Mouse (Mus musculus): ENCODE data around the gene Rnf168. TPM values are rescaled to one million over a fixed set of nuclear protein-coding genes. Genes with fewer than 3 reads are reported as not detected.
"Not testable (repeated sequence)": the region's sequence is repeated elsewhere in the genome, so short reads cannot be mapped to it uniquely, and the experiment has no call there.

Rnf168 gene
- 25.0 and 26.2 TPM in 2 replicates for polyA plus RNA-seq (2014; fragmentation: Nextera tagmentation; extraction: Ambion mirVana)

- ATAC-seq (replicated peaks; ENCODE audit: low FRiP score, low TSS enrichment, low read depth) = peak; percentile 92
- peak within 1 kb of the TSS; percentile 98 for H3K27ac ChIP-seq (ENCODE audit: low read depth)
- peak within 1 kb of the TSS; percentile 62 for H3K4me2 ChIP-seq (ENCODE audit: low read length)
- H3K36me3 ChIP-seq (ENCODE audit: control insufficient read depth, insufficient read depth, low read length) = peaks cover 11% of the 10 kb centered on the region; the same call in 1 of the 2 replicates
- under 1% methylated on average over 75 of the region's 75 CpGs for WGBS
- no peaks in the 10 kb centered on the region for H3K27me3 ChIP-seq (replicated peaks; ENCODE audit: control insufficient read depth, insufficient read depth, low read length)
- H3K9me3 ChIP-seq (ENCODE audit: control insufficient read depth, low read length) = peaks cover 7% of the 10 kb centered on the region; the same call in 1 of the 2 replicates
- H3K4me1 ChIP-seq (replicated peaks; ENCODE audit: control insufficient read depth, insufficient read depth, low read length) = peaks cover 7% of the 10 kb centered on the region
- H3K4me3 ChIP-seq (ENCODE audit: low read depth, low read length) = peak within 1 kb of the TSS; percentile 77
- H3K9ac ChIP-seq (ENCODE audit: low read length) = peak within 1 kb of the TSS; percentile 96
- peak; percentile 94 for DNase-seq (ENCODE audit: low spot score)
These were observed at the start of gene Rnf168 for GRCm38 (mm10) chr16:32277308-32278256. Gene Rnf168 (plus strand): TSS chr16:32277459.

- not testable (repeated sequence) for H3K27ac ChIP-seq (ENCODE audit: low read depth); DNase-seq (ENCODE audit: low spot score); H3K9ac ChIP-seq (ENCODE audit: low read length); ATAC-seq (replicated peaks; ENCODE audit: low FRiP score, low TSS enrichment, low read depth); H3K4me1 ChIP-seq (replicated peaks; ENCODE audit: control insufficient read depth, insufficient read depth, low read length); H3K4me2 ChIP-seq (ENCODE audit: low read length); H3K27me3 ChIP-seq (replicated peaks; ENCODE audit: control insufficient read depth, insufficient read depth, low read length); H3K9me3 ChIP-seq (ENCODE audit: control insufficient read depth, low read length); H3K4me3 ChIP-seq (ENCODE audit: low read depth, low read length)
- WGBS = 87% methylated on average over 3 of the region's 3 CpGs
- peaks cover 40% of the 10 kb centered on the region for H3K36me3 ChIP-seq (ENCODE audit: control insufficient read depth, insufficient read depth, low read length)
These were observed 45.2 kb upstream of the Rnf168 start for GRCm38 (mm10) chr16:32232050-32232449.

GRCm38 (mm10) chr16:32237930-32238680 is 39.2 kb upstream of the Rnf168 start:
- Histone ChIP-seq H3K27ac (ENCODE audit: low read depth) (no peak overlapping the region), H3K27me3 (replicated peaks; ENCODE audit: control insufficient read depth, insufficient read depth, low read length) (no peaks in the 10 kb centered on the region), H3K4me3 (ENCODE audit: low read depth, low read length) (no peak overlapping the region), H3K4me2 (ENCODE audit: low read length) (no peak overlapping the region), H3K9me3 (ENCODE audit: control insufficient read depth, low read length) (no peaks in the 10 kb centered on the region), H3K4me1 (replicated peaks; ENCODE audit: control insufficient read depth, insufficient read depth, low read length) (no peaks in the 10 kb centered on the region), H3K9ac (ENCODE audit: low read length) (no peak overlapping the region), H3K36me3 (ENCODE audit: control insufficient read depth, insufficient read depth, low read length) (peaks cover 35% of the 10 kb centered on the region)
- 91% methylated on average over 19 of the region's 19 CpGs for WGBS
- ATAC-seq (replicated peaks; ENCODE audit: low FRiP score, low TSS enrichment, low read depth) (no peak), DNase-seq (ENCODE audit: low spot score) (no peak)

- 91% methylated on average over 2 of the region's 2 CpGs for WGBS
- peaks cover 21% of the 10 kb centered on the region for H3K36me3 ChIP-seq (ENCODE audit: control insufficient read depth, insufficient read depth, low read length)
- peaks cover under 1% of the 10 kb centered on the region; the same call in 1 of the 2 replicates for H3K4me1 ChIP-seq (replicated peaks; ENCODE audit: control insufficient read depth, insufficient read depth, low read length)
- no peak for ATAC-seq (replicated peaks; ENCODE audit: low FRiP score, low TSS enrichment, low read depth)
- no peaks in the 10 kb centered on the region for H3K9me3 ChIP-seq (ENCODE audit: control insufficient read depth, low read length)
- H3K4me3 ChIP-seq (ENCODE audit: low read depth, low read length) = no peak overlapping the region
- no peak for DNase-seq (ENCODE audit: low spot score)
- no peak overlapping the region for H3K27ac ChIP-seq (ENCODE audit: low read depth)
- H3K4me2 ChIP-seq (ENCODE audit: low read length) = no peak overlapping the region
- H3K27me3 ChIP-seq (replicated peaks; ENCODE audit: control insufficient read depth, insufficient read depth, low read length) = no peaks in the 10 kb centered on the region
- no peak overlapping the region for H3K9ac ChIP-seq (ENCODE audit: low read length)
These were observed 37.6 kb upstream of the Rnf168 start for GRCm38 (mm10) chr16:32239428-32240312.

- DNase-seq (ENCODE audit: low spot score) (no peak), ATAC-seq (replicated peaks; ENCODE audit: low FRiP score, low TSS enrichment, low read depth) (no peak)
- H3K36me3 ChIP-seq (ENCODE audit: control insufficient read depth, insufficient read depth, low read length) = no peaks in the 10 kb centered on the region
- H3K9me3 ChIP-seq (ENCODE audit: control insufficient read depth, low read length) = no peaks in the 10 kb centered on the region
- no peak overlapping the region for H3K27ac ChIP-seq (ENCODE audit: low read depth)
- no peak overlapping the region for H3K4me3 ChIP-seq (ENCODE audit: low read depth, low read length)
- no peak overlapping the region for H3K9ac ChIP-seq (ENCODE audit: low read length)
- no peaks in the 10 kb centered on the region for H3K27me3 ChIP-seq (replicated peaks; ENCODE audit: control insufficient read depth, insufficient read depth, low read length)
- H3K4me1 ChIP-seq (replicated peaks; ENCODE audit: control insufficient read depth, insufficient read depth, low read length) = peaks cover 16% of the 10 kb centered on the region
- no peak overlapping the region for H3K4me2 ChIP-seq (ENCODE audit: low read length)
- 91% methylated on average over 3 of the region's 3 CpGs for WGBS
These were observed 33.4 kb upstream of the Rnf168 start for GRCm38 (mm10) chr16:32243901-32244300.

- WGBS = under 1% methylated on average over 38 of the region's 41 CpGs
- Histone ChIP-seq H3K4me1 (replicated peaks; ENCODE audit: control insufficient read depth, insufficient read depth, low read length) (peaks cover 16% of the 10 kb centered on the region), H3K9ac (ENCODE audit: low read length) (peak overlapping the region; percentile 82), H3K27me3 (replicated peaks; ENCODE audit: control insufficient read depth, insufficient read depth, low read length) (no peaks in the 10 kb centered on the region), H3K36me3 (ENCODE audit: control insufficient read depth, insufficient read depth, low read length) (no peaks in the 10 kb centered on the region), H3K4me2 (ENCODE audit: low read length) (peak overlapping the region; percentile 72), H3K27ac (ENCODE audit: low read depth) (peak overlapping the region; percentile 84), H3K4me3 (ENCODE audit: low read depth, low read length) (peak overlapping the region; percentile 96), H3K9me3 (ENCODE audit: control insufficient read depth, low read length) (no peaks in the 10 kb centered on the region)
- ATAC-seq (replicated peaks; ENCODE audit: low FRiP score, low TSS enrichment, low read depth) = peak; percentile 67
- peak; percentile 84 for DNase-seq (ENCODE audit: low spot score)
These were observed 30.9 kb upstream of the Rnf168 start for GRCm38 (mm10) chr16:32246351-32246791.

- Histone ChIP-seq H3K27me3 (replicated peaks; ENCODE audit: control insufficient read depth, insufficient read depth, low read length) (no peaks in the 10 kb centered on the region), H3K27ac (ENCODE audit: low read depth) (peak within 1 kb of the TSS; percentile 84), H3K36me3 (ENCODE audit: control insufficient read depth, insufficient read depth, low read length) (peaks cover 3% of the 10 kb centered on the region; the same call in 1 of the 2 replicates), H3K9ac (ENCODE audit: low read length) (peak within 1 kb of the TSS; percentile 82), H3K4me2 (ENCODE audit: low read length) (peak within 1 kb of the TSS; percentile 72), H3K4me3 (ENCODE audit: low read depth, low read length) (peak within 1 kb of the TSS; percentile 96), H3K4me1 (replicated peaks; ENCODE audit: control insufficient read depth, insufficient read depth, low read length) (peaks cover 16% of the 10 kb centered on the region), H3K9me3 (ENCODE audit: control insufficient read depth, low read length) (no peaks in the 10 kb centered on the region)
- DNase-seq (ENCODE audit: low spot score) = peak; percentile 95
- WGBS = under 1% methylated on average over 46 of the region's 48 CpGs
- ATAC-seq (replicated peaks; ENCODE audit: low FRiP score, low TSS enrichment, low read depth) = peak; percentile 98
These were observed 30.3 kb upstream of the Rnf168 start, which contains the start of the genes Fbxo45 and Wdr53 for GRCm38 (mm10) chr16:32246952-32247370. Gene Fbxo45 (minus strand): TSS chr16:32247158. Gene Wdr53 (plus strand): TSS chr16:32247227.
